7 mouse cellular contexts compared by ENCODE assay signal in genomic region chr10:68611906-68612305, GRCm38 (mm10).
A peak's percentile ranks its signal among the peaks of the same experiment; 100 is the strongest.
DNase-seq lines count a peak whose midpoint lies in the region; TF ChIP-seq lines count a peak whose summit lies in the region.

No protein-coding gene starts in this region.

- no peak overlapping the region for H3K27ac ChIP-seq in ES-E14 (ENCODE audit: insufficient read depth, low read depth, low read length, poor library complexity, severe bottlenecking)

- no peak overlapping the region for H3K9ac ChIP-seq in ES-E14 (ENCODE audit: insufficient read depth, low read depth, low read length, poor library complexity, severe bottlenecking)

- no peaks in the 10 kb centered on the region for H3K9me3 ChIP-seq in ES-E14 (ENCODE audit: control insufficient read depth, insufficient read depth, low read depth, low read length)

- no peaks in the 10 kb centered on the region for H3K36me3 ChIP-seq in ES-E14 (ENCODE audit: control insufficient read depth, insufficient read depth, low read length, poor library complexity, severe bottlenecking)

- H3K4me1 ChIP-seq in ES-E14 (ENCODE audit: control insufficient read depth in 2 of 2, insufficient read depth in 2 of 2, low read length in 2 of 2, poor library complexity in 1 of 2), result no peaks in the 10 kb centered on the region

- in situ Hi-C loops in ES-E14 (cut with MboI; ENCODE audit: low sequenced_read_pairs in 2 of 2, unreplicated experiment in 2 of 2), result no loop called here

- DNase-seq in layer of hippocampus, adult 11-12 months (ENCODE audit: low spot score), result peak; percentile 3
- no peak for DNase-seq in layer of hippocampus, postnatal 14 days (ENCODE audit: low spot score in 2 of 2)
- peak; percentile 81 for DNase-seq in ES-E14 (ENCODE audit: low read depth, low spot score)
- peak; percentile 41 to 54 for DNase-seq in adrenal gland, adult 18-20 months (ENCODE audit: low spot score in 2 of 2)
- peak; percentile 56 for DNase-seq in lung, postnatal 10 days
- no peak for DNase-seq in urinary bladder, postnatal 36 days (ENCODE audit: low spot score in 2 of 2)
- no peak for DNase-seq in cerebellum, adult 8-10 months

- no peak overlapping the region for H3K4me3 ChIP-seq in ES-E14 (ENCODE audit: insufficient read depth in 1 of 2, low read depth in 1 of 2, low read length in 2 of 2, poor library complexity in 1 of 2, severe bottlenecking in 1 of 2)

TF ChIP-seq in ES-E14, 5 proteins besides CTCF, POLR2A, EP300 and RAD21:
- TF ChIP-seq MAFK (IDR thresholded peaks at IDR 0.05; ENCODE audit: insufficient read depth, low read depth, low read length) (no peak), ZNF384 (IDR thresholded peaks at IDR 0.05; ENCODE audit: low read depth, low read length) (no peak), CHD2 (IDR thresholded peaks at IDR 0.05; ENCODE audit: low read depth, low read length) (no peak), HCFC1 (IDR thresholded peaks at IDR 0.05; ENCODE audit: borderline replicate concordance, insufficient read depth, low read length) (no peak), ZC3H11A (IDR thresholded peaks at IDR 0.05; ENCODE audit: borderline replicate concordance, low read depth, low read length) (no peak)

Comparison
In these comparisons a context has a peak if more than half of its experiments do, and no peak if none do; other contexts are left out.
1. DNase-seq: peak in layer of hippocampus, adult 11-12 months (single experiment), ES-E14 (single experiment), adrenal gland, adult 18-20 months (2 of 2) and lung, postnatal 10 days (single experiment); none in layer of hippocampus, postnatal 14 days (0 of 2), urinary bladder, postnatal 36 days (0 of 2) and cerebellum, adult 8-10 months (single experiment).